Mouse (Mus musculus): ENCODE measurements around the gene D630045J12Rik. TPM values are rescaled to one million over a fixed set of nuclear protein-coding genes. Genes with fewer than 3 reads are reported as not detected.

Gene D630045J12Rik
- polyA plus RNA-seq, 1 experiment from 2014 or later, result 2.9 TPM

GRCm38 (mm10) chr6:38123471-38124206, 130.2 kb downstream of the D630045J12Rik start:
- H3K9me3 ChIP-seq (ENCODE audit: control insufficient read depth, low read length), result no peaks in the 10 kb centered on the region
- no peak overlapping the region for H3K4me2 ChIP-seq (ENCODE audit: low read depth, low read length)
- 66% methylated on average over 18 of the region's 18 CpGs for WGBS
- H3K9ac ChIP-seq (ENCODE audit: low read length), result no peak overlapping the region
- no peak for ATAC-seq (ENCODE audit: low read depth)
- no peaks in the 10 kb centered on the region for H3K36me3 ChIP-seq (ENCODE audit: control insufficient read depth, insufficient read depth, low read length)
- no peak overlapping the region for H3K27ac ChIP-seq (ENCODE audit: low read length)
- H3K4me3 ChIP-seq (ENCODE audit: low read length), result no peak overlapping the region
- no peaks in the 10 kb centered on the region for H3K27me3 ChIP-seq (ENCODE audit: control insufficient read depth, insufficient read depth, low read depth, low read length)
- H3K4me1 ChIP-seq (replicated peaks; ENCODE audit: control insufficient read depth, insufficient read depth, low read length), result peaks cover 8% of the 10 kb centered on the region

GRCm38 (mm10) chr6:38122791-38123190, 131.0 kb downstream of the D630045J12Rik start:
- H3K4me2 ChIP-seq (ENCODE audit: low read depth, low read length), result no peak overlapping the region
- H3K4me3 ChIP-seq (ENCODE audit: low read length), result no peak overlapping the region
- H3K27ac ChIP-seq (ENCODE audit: low read length), result no peak overlapping the region
- ATAC-seq (ENCODE audit: low read depth), result 0 out of 2 replicates have a peak, but pooled peaks have one; percentile 45
- 57% methylated on average over 6 of the region's 6 CpGs for WGBS
- H3K4me1 ChIP-seq (replicated peaks; ENCODE audit: control insufficient read depth, insufficient read depth, low read length), result peaks cover 8% of the 10 kb centered on the region
- no peaks in the 10 kb centered on the region for H3K9me3 ChIP-seq (ENCODE audit: control insufficient read depth, low read length)
- H3K36me3 ChIP-seq (ENCODE audit: control insufficient read depth, insufficient read depth, low read length), result no peaks in the 10 kb centered on the region
- H3K9ac ChIP-seq (ENCODE audit: low read length), result no peak overlapping the region
- H3K27me3 ChIP-seq (ENCODE audit: control insufficient read depth, insufficient read depth, low read depth, low read length), result no peaks in the 10 kb centered on the region

GRCm38 (mm10) chr6:38121843-38122242, 132.0 kb downstream of the D630045J12Rik start:
- 69% methylated on average over 5 of the region's 5 CpGs for WGBS
- H3K36me3 ChIP-seq (ENCODE audit: control insufficient read depth, insufficient read depth, low read length), result no peaks in the 10 kb centered on the region
- H3K4me3 ChIP-seq (ENCODE audit: low read length), result no peak overlapping the region
- peaks cover 8% of the 10 kb centered on the region for H3K4me1 ChIP-seq (replicated peaks; ENCODE audit: control insufficient read depth, insufficient read depth, low read length)
- no peak overlapping the region for H3K4me2 ChIP-seq (ENCODE audit: low read depth, low read length)
- no peak overlapping the region for H3K9ac ChIP-seq (ENCODE audit: low read length)
- H3K27ac ChIP-seq (ENCODE audit: low read length), result no peak overlapping the region
- no peaks in the 10 kb centered on the region for H3K27me3 ChIP-seq (ENCODE audit: control insufficient read depth, insufficient read depth, low read depth, low read length)
- ATAC-seq (ENCODE audit: low read depth), result no peak
- H3K9me3 ChIP-seq (ENCODE audit: control insufficient read depth, low read length), result no peaks in the 10 kb centered on the region

GRCm38 (mm10) chr6:38120681-38121371, 133.0 kb downstream of the D630045J12Rik start:
- Histone ChIP-seq H3K9me3 (ENCODE audit: control insufficient read depth, low read length) (no peaks in the 10 kb centered on the region), H3K4me3 (ENCODE audit: low read length) (no peak overlapping the region), H3K9ac (ENCODE audit: low read length) (no peak overlapping the region), H3K27me3 (ENCODE audit: control insufficient read depth, insufficient read depth, low read depth, low read length) (no peaks in the 10 kb centered on the region), H3K27ac (ENCODE audit: low read length) (peak overlapping the region; percentile 69; the same call in 1 of the 2 replicates), H3K36me3 (ENCODE audit: control insufficient read depth, insufficient read depth, low read length) (no peaks in the 10 kb centered on the region), H3K4me1 (replicated peaks; ENCODE audit: control insufficient read depth, insufficient read depth, low read length) (peaks cover 8% of the 10 kb centered on the region), H3K4me2 (ENCODE audit: low read depth, low read length) (peak overlapping the region; percentile 7; the same call in 1 of the 2 replicates)
- ATAC-seq (ENCODE audit: low read depth), result peak; percentile 88
- 43% methylated on average over 8 of the region's 9 CpGs for WGBS

- Histone ChIP-seq H3K36me3 (ENCODE audit: control insufficient read depth, insufficient read depth, low read length) (no peaks in the 10 kb centered on the region), H3K27ac (ENCODE audit: low read length) (no peak overlapping the region), H3K4me3 (ENCODE audit: low read length) (no peak overlapping the region), H3K27me3 (ENCODE audit: control insufficient read depth, insufficient read depth, low read depth, low read length) (no peaks in the 10 kb centered on the region), H3K9me3 (ENCODE audit: control insufficient read depth, low read length) (no peaks in the 10 kb centered on the region), H3K9ac (ENCODE audit: low read length) (no peak overlapping the region), H3K4me1 (replicated peaks; ENCODE audit: control insufficient read depth, insufficient read depth, low read length) (peaks cover 3% of the 10 kb centered on the region; the same call in 1 of the 2 replicates), H3K4me2 (ENCODE audit: low read depth, low read length) (no peak overlapping the region)
- no peak for ATAC-seq (ENCODE audit: low read depth)
- 79% methylated on average over 6 of the region's 6 CpGs for WGBS
Measured at GRCm38 (mm10) chr6:38118341-38118740, 135.5 kb downstream of the D630045J12Rik start.

- WGBS, result 35% methylated on average over 4 of the region's 4 CpGs
Measured at GRCm38 (mm10) chr6:38116107-38116770, 137.6 kb downstream of the D630045J12Rik start.

GRCm38 (mm10) chr6:38110859-38111258, 142.9 kb downstream of the D630045J12Rik start:
- Histone ChIP-seq H3K27ac (ENCODE audit: low read length) (peak overlapping the region; percentile 90), H3K9me3 (ENCODE audit: control insufficient read depth, low read length) (no peaks in the 10 kb centered on the region)

More at GRCm38 (mm10) chr6:38116107-38116770, 137.6 kb downstream of the D630045J12Rik start:
- ATAC-seq (ENCODE audit: low read depth), result no peak
- Histone ChIP-seq H3K4me2 (ENCODE audit: low read depth, low read length) (no peak overlapping the region), H3K27ac (ENCODE audit: low read length) (no peak overlapping the region), H3K4me1 (replicated peaks; ENCODE audit: control insufficient read depth, insufficient read depth, low read length) (peaks cover 3% of the 10 kb centered on the region; the same call in 1 of the 2 replicates), H3K9ac (ENCODE audit: low read length) (no peak overlapping the region), H3K36me3 (ENCODE audit: control insufficient read depth, insufficient read depth, low read length) (no peaks in the 10 kb centered on the region), H3K27me3 (ENCODE audit: control insufficient read depth, insufficient read depth, low read depth, low read length) (no peaks in the 10 kb centered on the region), H3K4me3 (ENCODE audit: low read length) (no peak overlapping the region), H3K9me3 (ENCODE audit: control insufficient read depth, low read length) (no peaks in the 10 kb centered on the region)

GRCm38 (mm10) chr6:38109871-38110270, 143.9 kb downstream of the D630045J12Rik start:
- 5% methylated on average over 9 of the region's 9 CpGs for WGBS
- Histone ChIP-seq H3K9ac (ENCODE audit: low read length) (peak overlapping the region; percentile 62), H3K4me1 (replicated peaks; ENCODE audit: control insufficient read depth, insufficient read depth, low read length) (peaks cover 6% of the 10 kb centered on the region; the same call in 1 of the 2 replicates), H3K4me2 (ENCODE audit: low read depth, low read length) (peak overlapping the region; percentile 48), H3K27me3 (ENCODE audit: control insufficient read depth, insufficient read depth, low read depth, low read length) (no peaks in the 10 kb centered on the region), H3K36me3 (ENCODE audit: control insufficient read depth, insufficient read depth, low read length) (no peaks in the 10 kb centered on the region), H3K4me3 (ENCODE audit: low read length) (peak overlapping the region; percentile 45), H3K9me3 (ENCODE audit: control insufficient read depth, low read length) (no peaks in the 10 kb centered on the region), H3K27ac (ENCODE audit: low read length) (peak overlapping the region; percentile 90)
- ATAC-seq (ENCODE audit: low read depth), result peak; percentile 23; the same call in 1 of the 2 replicates

More at GRCm38 (mm10) chr6:38110859-38111258, 142.9 kb downstream of the D630045J12Rik start:
- WGBS, result 54% methylated on average over 9 of the region's 9 CpGs
- Histone ChIP-seq H3K4me1 (replicated peaks; ENCODE audit: control insufficient read depth, insufficient read depth, low read length) (peaks cover 9% of the 10 kb centered on the region; the same call in 1 of the 2 replicates), H3K9ac (ENCODE audit: low read length) (no peak overlapping the region), H3K4me2 (ENCODE audit: low read depth, low read length) (peak overlapping the region; percentile 48), H3K27me3 (ENCODE audit: control insufficient read depth, insufficient read depth, low read depth, low read length) (no peaks in the 10 kb centered on the region), H3K4me3 (ENCODE audit: low read length) (peak overlapping the region; percentile 45), H3K36me3 (ENCODE audit: control insufficient read depth, insufficient read depth, low read length) (no peaks in the 10 kb centered on the region)
- peak; percentile 53 for ATAC-seq (ENCODE audit: low read depth)

Measured in lung, embryonic 16.5 days (tissue).